Mouse (Mus musculus) embryonic facial prominence, embryonic 12.5 days (tissue): ENCODE measurements around the gene Defb3. TPM values are rescaled to one million over a fixed set of nuclear protein-coding genes. Genes with fewer than 3 reads are reported as not detected.
"Not testable (repeated sequence)": the region's sequence is repeated elsewhere in the genome, so short reads cannot be mapped to it uniquely, and the experiment has no call there.

Experiments
- ATAC-seq: fragments of 200-750 bp; cut with Nextera tagmentation; 2 replicates; pipeline ENCODE4 v1.8.0; 2017; ENCODE audit not compliant: insufficient number of reproducible peaks, insufficient read depth, low FRiP score, low TSS enrichment
- H3K27ac ChIP-seq: fragments of 300-500 bp; sonication (generic); 2 replicates; pipeline ENCODE4 v1.5.1; 2016; ENCODE audit warnings: mild to moderate bottlenecking
- H3K27me3 ChIP-seq: fragments of 300-500 bp; sonication (generic); 2 replicates; pipeline ENCODE4 v1.6.1; 2016; ENCODE audit warnings: mild to moderate bottlenecking, moderate library complexity
- H3K36me3 ChIP-seq: fragments of 300-500 bp; sonication (generic); 2 replicates; pipeline ENCODE4 v1.6.1; 2016; ENCODE audit warnings: mild to moderate bottlenecking
- H3K4me1 ChIP-seq: fragments of 300-500 bp; sonication (generic); 2 replicates; pipeline ENCODE4 v1.6.1; 2016
- H3K4me2 ChIP-seq: fragments of 300-500 bp; sonication (generic); replicated peaks from 2 replicates; pipeline ENCODE4 v1.6.1; 2016; ENCODE audit warnings: mild to moderate bottlenecking, moderate library complexity
- H3K4me3 ChIP-seq: fragments of 300-500 bp; sonication (generic); 2 replicates; pipeline ENCODE4 v1.5.1; 2016; ENCODE audit warnings: mild to moderate bottlenecking
- H3K9ac ChIP-seq: fragments of 300-500 bp; sonication (generic); 2 replicates; pipeline ENCODE4 v1.6.1; 2016; ENCODE audit warnings: mild to moderate bottlenecking, moderate library complexity
- H3K9me3 ChIP-seq: fragments of 300-500 bp; sonication (generic); 2 replicates; pipeline ENCODE4 v1.6.1; 2016; ENCODE audit warnings: mild to moderate bottlenecking, moderate library complexity
- WGBS: fragments of 180-500 bp; shearing (Covaris S2); methylation state at CpG from one replicate; pipeline ENCODE4 v1.1.7; 2016; 5-methylcytosine and 5-hydroxymethylcytosine counted together
- polyA plus RNA-seq: library from polyadenylated mRNA; unstranded; fragments of >200 nt; fragmentation: Nextera tagmentation; extraction: Ambion mirVana; gene quantifications from 2 replicates; pipeline ENCODE4 v1.2.1, GENCODE M21; 2016

Defb3 gene
- not detected in 2 replicates for polyA plus RNA-seq

DNA sequence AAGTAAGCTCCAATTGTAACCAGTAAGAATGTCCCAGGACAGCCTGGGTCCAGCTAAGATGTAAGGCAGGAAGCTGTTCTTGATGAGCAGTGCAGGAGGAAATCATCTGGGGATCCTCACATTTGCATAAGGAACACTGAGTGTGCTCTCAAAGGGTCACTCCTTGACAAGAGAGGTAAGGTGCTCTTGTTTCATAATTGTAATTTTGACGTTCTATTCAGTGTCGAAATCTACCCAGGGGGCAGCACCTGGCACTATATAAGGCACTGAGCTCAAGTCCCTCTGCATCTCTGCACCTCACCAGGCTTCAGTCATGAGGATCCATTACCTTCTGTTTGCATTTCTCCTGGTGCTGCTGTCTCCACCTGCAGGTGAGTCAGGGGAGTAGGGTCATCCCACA is at the start of gene Defb3:
Gene Defb3 (plus strand): TSS at position 301 of the 400 bp plus-strand sequence.
- not testable (repeated sequence) for H3K9me3 ChIP-seq, H3K27me3 ChIP-seq, H3K9ac ChIP-seq, ATAC-seq, H3K4me1 ChIP-seq, H3K36me3 ChIP-seq, H3K4me2 ChIP-seq, H3K4me3 ChIP-seq, H3K27ac ChIP-seq
- WGBS: 59% methylated on average over 2 of the region's 2 CpGs

DNA sequence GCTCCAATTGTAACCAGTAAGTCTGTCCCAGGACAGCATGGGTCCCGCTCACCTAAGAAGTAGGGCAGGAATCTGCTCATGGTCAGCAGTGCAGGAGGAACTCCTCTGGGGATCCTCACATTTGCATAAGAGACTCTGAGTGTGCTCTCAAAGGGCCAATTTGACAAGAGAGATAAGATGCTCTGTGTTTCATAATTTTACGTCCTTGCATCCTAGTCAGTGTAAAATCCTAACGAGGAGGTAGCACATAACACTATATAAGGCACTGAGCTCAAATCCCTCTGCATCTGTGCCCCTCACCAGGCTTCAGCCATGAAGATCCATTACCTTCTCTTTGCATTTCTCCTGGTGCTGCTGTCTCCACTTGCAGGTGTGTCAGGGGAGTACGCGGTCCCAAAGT is 45.9 kb upstream of the Defb3 start, which contains the start of gene Defb5:
Gene Defb5 (plus strand): TSS at position 301 of the 400 bp plus-strand sequence.
- no peaks in the 10 kb centered on the region for H3K36me3 ChIP-seq
- no peak within 1 kb of the TSS for H3K27ac ChIP-seq
- no peak within 1 kb of the TSS for H3K9ac ChIP-seq
- no peaks in the 10 kb centered on the region for H3K27me3 ChIP-seq
- no peaks in the 10 kb centered on the region for H3K4me1 ChIP-seq
- H3K9me3 ChIP-seq: no peaks in the 10 kb centered on the region
- no peak within 1 kb of the TSS for H3K4me2 ChIP-seq
- WGBS: 88% methylated on average over 5 of the region's 5 CpGs
- no peak within 1 kb of the TSS for H3K4me3 ChIP-seq
- no peak for ATAC-seq

DNA sequence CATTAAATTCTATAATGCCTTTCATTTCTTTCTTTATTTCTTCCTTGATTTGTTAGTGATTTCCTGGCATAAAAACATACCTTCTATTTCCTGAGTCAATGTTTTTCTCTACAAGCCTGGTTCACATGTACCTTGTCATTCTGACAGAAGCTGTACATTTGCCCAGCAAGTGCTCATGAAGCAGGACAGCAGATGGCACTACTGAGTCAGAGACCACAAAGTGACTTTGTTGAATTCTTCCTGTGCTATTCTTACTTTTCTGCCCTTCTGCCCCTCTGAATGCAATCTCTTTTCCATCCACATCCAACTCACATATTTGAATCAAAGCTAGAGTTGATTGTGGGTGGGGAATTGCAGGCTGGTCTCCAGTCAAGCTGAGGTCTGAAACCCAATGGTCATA is 35.0 kb upstream of the Defb3 start:
- 0 out of 2 replicates have a peak, but pooled peaks cover 3% of the 10 kb centered on the region for H3K9me3 ChIP-seq
- H3K27ac ChIP-seq: no peak overlapping the region
- ATAC-seq: no peak
- H3K36me3 ChIP-seq: no peaks in the 10 kb centered on the region
- H3K4me1 ChIP-seq: no peaks in the 10 kb centered on the region
- no peak overlapping the region for H3K4me2 ChIP-seq
- H3K4me3 ChIP-seq: no peak overlapping the region
- H3K27me3 ChIP-seq: no peaks in the 10 kb centered on the region
- no peak overlapping the region for H3K9ac ChIP-seq

GRCm38 (mm10) chr8:19259667-19260066 is 33.5 kb upstream of the Defb3 start:
- Histone ChIP-seq H3K9me3 (0 out of 2 replicates have a peak, but pooled peaks cover 3% of the 10 kb centered on the region), H3K4me3 (no peak overlapping the region), H3K36me3 (no peaks in the 10 kb centered on the region), H3K4me2 (no peak overlapping the region), H3K27ac (no peak overlapping the region), H3K4me1 (no peaks in the 10 kb centered on the region), H3K27me3 (no peaks in the 10 kb centered on the region), H3K9ac (no peak overlapping the region)
- 47% methylated on average over 3 of the region's 3 CpGs for WGBS
- 0 out of 2 replicates have a peak, but pooled peaks have one; percentile 28 for ATAC-seq

GRCm38 (mm10) chr8:19298361-19298760 is 5.2 kb downstream of the Defb3 start:
- H3K4me1 ChIP-seq, H3K27me3 ChIP-seq, H3K4me2 ChIP-seq, H3K9me3 ChIP-seq, H3K27ac ChIP-seq, ATAC-seq, H3K36me3 ChIP-seq, H3K9ac ChIP-seq, H3K4me3 ChIP-seq: not testable (repeated sequence)
- 69% methylated on average over 3 of the region's 3 CpGs for WGBS

DNA sequence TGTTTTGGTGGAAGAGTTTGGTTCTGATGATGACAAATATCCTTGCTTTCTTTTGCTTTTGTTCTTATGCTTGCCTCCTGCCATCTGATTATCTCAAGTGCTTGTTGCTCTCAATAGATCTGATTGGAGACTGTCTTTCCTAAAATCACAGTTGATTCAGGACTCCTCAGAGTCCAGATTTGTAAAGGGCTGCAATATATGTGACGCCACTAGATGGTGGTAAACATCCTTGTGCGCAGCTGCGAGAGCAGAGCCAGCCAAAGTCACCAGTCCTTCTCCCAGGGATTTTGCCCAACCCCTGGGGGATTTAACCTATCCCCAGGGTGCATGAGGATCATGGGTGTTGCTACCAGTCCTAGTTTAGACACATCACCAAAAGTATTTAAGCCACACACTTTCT is 38.7 kb downstream of the Defb3 start:
- 12% methylated on average over 3 of the region's 3 CpGs for WGBS
- H3K27me3 ChIP-seq: no peaks in the 10 kb centered on the region
- no peak overlapping the region for H3K4me2 ChIP-seq
- H3K27ac ChIP-seq: no peak overlapping the region
- H3K9me3 ChIP-seq: 0 out of 2 replicates have a peak, but pooled peaks cover 3% of the 10 kb centered on the region
- H3K4me3 ChIP-seq: no peak overlapping the region
- H3K4me1 ChIP-seq: no peaks in the 10 kb centered on the region
- H3K9ac ChIP-seq: no peak overlapping the region
- ATAC-seq: no peak
- H3K36me3 ChIP-seq: no peaks in the 10 kb centered on the region

Other genes starting within 250 kb of the Defb3 start
- gene Defb39, start 228.6 kb upstream of the Defb3 start, polyA plus RNA-seq: not detected in 2 replicates
- not detected in 2 replicates for gene Defb12, start 178.5 kb upstream of the Defb3 start, polyA plus RNA-seq
- not detected in 2 replicates for gene Defb34, start 169.6 kb upstream of the Defb3 start, polyA plus RNA-seq
- not detected in 2 replicates for gene Gm45826, start 152.6 kb upstream of the Defb3 start, polyA plus RNA-seq
- gene Defb14, start 99.0 kb upstream of the Defb3 start, polyA plus RNA-seq: not detected in 2 replicates
- not detected in 2 replicates for gene Defb4, start 94.7 kb upstream of the Defb3 start, polyA plus RNA-seq
- not detected in 2 replicates for gene Defb6, start 67.9 kb upstream of the Defb3 start, polyA plus RNA-seq
- gene Defb46, start 53.4 kb upstream of the Defb3 start, polyA plus RNA-seq: not detected in 2 replicates
- not detected in 2 replicates for gene Defb5, start 45.8 kb upstream of the Defb3 start, polyA plus RNA-seq
- not detected in 2 replicates for gene Defb8, start 154.2 kb downstream of the Defb3 start, polyA plus RNA-seq
- gene Defb7, start 201.7 kb downstream of the Defb3 start, polyA plus RNA-seq: not detected in 2 replicates